Mouse (Mus musculus): ENCODE measurements around the gene Tff2. TPM values are rescaled to one million over a fixed set of nuclear protein-coding genes. Genes with fewer than 3 reads are reported as not detected.

The Tff2 gene
- total RNA-seq, 2 experiments from 2014 or later = not detected

- no peak for DNase-seq (ENCODE audit: low spot score in 2 of 2)
Measured at GRCm38 (mm10) chr17:31136821-31137220, 7.3 kb downstream of the Tff2 start.

GRCm38 (mm10) chr17:31136291-31136690, 7.8 kb downstream of the Tff2 start:
- no peak for DNase-seq (ENCODE audit: low spot score in 2 of 2)

- DNase-seq (ENCODE audit: low spot score in 2 of 2) = no peak
Measured at GRCm38 (mm10) chr17:31134913-31135312, 9.2 kb downstream of the Tff2 start.

- DNase-seq (ENCODE audit: low spot score in 2 of 2) = no peak
Measured at GRCm38 (mm10) chr17:31133776-31134175, 10.3 kb downstream of the Tff2 start.

GRCm38 (mm10) chr17:31131269-31131821, 12.7 kb downstream of the Tff2 start:
- no peak for DNase-seq (ENCODE audit: low spot score in 2 of 2)

- DNase-seq (ENCODE audit: low spot score in 2 of 2) = no peak
Measured at GRCm38 (mm10) chr17:31129452-31129851, 14.6 kb downstream of the Tff2 start, which contains the start of gene Tff3. TSS of gene Tff3 (minus strand) at chr17:31129646.

- no peak for DNase-seq (ENCODE audit: low spot score in 2 of 2)
Measured at GRCm38 (mm10) chr17:31128708-31129318, 15.3 kb downstream of the Tff2 start.

GRCm38 (mm10) chr17:31125548-31126266, 18.4 kb downstream of the Tff2 start:
- no peak for DNase-seq (ENCODE audit: low spot score in 2 of 2)

- DNase-seq (ENCODE audit: low spot score in 2 of 2) = peak; percentile 21 to 39
Measured at GRCm38 (mm10) chr17:31121975-31122374, 22.1 kb downstream of the Tff2 start.

- peak; percentile 73 to 77 for DNase-seq (ENCODE audit: low spot score in 2 of 2)
Measured at GRCm38 (mm10) chr17:31119429-31119828, 24.7 kb downstream of the Tff2 start.

- no peak for DNase-seq (ENCODE audit: low spot score in 2 of 2)
Measured at GRCm38 (mm10) chr17:31117946-31118345, 26.1 kb downstream of the Tff2 start.

- no peak for DNase-seq (ENCODE audit: low spot score in 2 of 2)
Measured at GRCm38 (mm10) chr17:31116063-31116462, 28.0 kb downstream of the Tff2 start.

GRCm38 (mm10) chr17:31113191-31113856, 30.8 kb downstream of the Tff2 start:
- no peak for DNase-seq (ENCODE audit: low spot score in 2 of 2)

- no peak for DNase-seq (ENCODE audit: low spot score in 2 of 2)
Measured at GRCm38 (mm10) chr17:31108388-31108787, 35.7 kb downstream of the Tff2 start.

- DNase-seq (ENCODE audit: low spot score in 2 of 2) = no peak
Measured at GRCm38 (mm10) chr17:31103823-31104222, 40.3 kb downstream of the Tff2 start.

- no peak for DNase-seq (ENCODE audit: low spot score in 2 of 2)
Measured at GRCm38 (mm10) chr17:31103007-31103570, 41.0 kb downstream of the Tff2 start.

GRCm38 (mm10) chr17:31098788-31099187, 45.3 kb downstream of the Tff2 start:
- no peak for DNase-seq (ENCODE audit: low spot score in 2 of 2)

GRCm38 (mm10) chr17:31096893-31097292, 47.2 kb downstream of the Tff2 start:
- no peak for DNase-seq (ENCODE audit: low spot score in 2 of 2)

GRCm38 (mm10) chr17:31095570-31095969, 48.5 kb downstream of the Tff2 start:
- DNase-seq (ENCODE audit: low spot score in 2 of 2) = no peak

GRCm38 (mm10) chr17:31094781-31095180, 49.3 kb downstream of the Tff2 start:
- DNase-seq (ENCODE audit: low spot score in 2 of 2) = no peak
